Mouse (Mus musculus) intestine, embryonic 16.5 days (tissue): ENCODE results near the gene Grik3. TPM values are rescaled to one million over a fixed set of nuclear protein-coding genes. Genes with fewer than 3 reads are reported as not detected.

ENCODE experiments used
- ATAC-seq: fragments of 200-750 bp; cut with Nextera tagmentation; 2 replicates; pipeline ENCODE4 v1.8.0; 2017; ENCODE audit warnings: moderate TSS enrichment, moderate library complexity
- H3K27ac ChIP-seq: fragments of 300-500 bp; sonication (generic); 2 replicates; pipeline ENCODE4 v1.5.1; 2014; ENCODE audit warnings: mild to moderate bottlenecking, low read length
- H3K27me3 ChIP-seq: fragments of 300-500 bp; sonication (generic); replicated peaks from 2 replicates; pipeline ENCODE4 v1.6.1; 2014; ENCODE audit warnings: low read length, control low read depth, mixed read lengths; ENCODE audit not compliant: control insufficient read depth, insufficient read depth
- H3K36me3 ChIP-seq: fragments of 300-500 bp; sonication (generic); 2 replicates; pipeline ENCODE4 v1.6.1; 2014; ENCODE audit warnings: low read length, control low read depth; ENCODE audit not compliant: control insufficient read depth, insufficient read depth
- H3K4me1 ChIP-seq: fragments of 300-500 bp; sonication (generic); 2 replicates; pipeline ENCODE4 v1.6.1; 2014; ENCODE audit warnings: low read length, control low read depth, mixed read lengths; ENCODE audit not compliant: control insufficient read depth, insufficient read depth
- H3K4me2 ChIP-seq: fragments of 300-500 bp; sonication (generic); 2 replicates; pipeline ENCODE4 v1.6.1; 2014; ENCODE audit warnings: low read depth, low read length, control low read depth
- H3K4me3 ChIP-seq: fragments of 300-500 bp; sonication (generic); 2 replicates; pipeline ENCODE4 v1.5.1; 2014; ENCODE audit warnings: mild to moderate bottlenecking, low read length
- H3K9ac ChIP-seq: fragments of 300-500 bp; sonication (generic); 2 replicates; pipeline ENCODE4 v1.6.1; 2014; ENCODE audit warnings: low read depth, low read length
- H3K9me3 ChIP-seq: fragments of 300-500 bp; sonication (generic); 2 replicates; pipeline ENCODE4 v1.6.1; 2016; ENCODE audit warnings: low read length, control low read depth; ENCODE audit not compliant: control insufficient read depth
- WGBS: fragments of 180-500 bp; shearing (Covaris S2); extraction: QIAGEN DNeasy Blood & Tissue Kit; methylation state at CpG from one replicate; pipeline ENCODE4 v1.1.7; 2014; 5-methylcytosine and 5-hydroxymethylcytosine counted together
- polyA plus RNA-seq: library from polyadenylated mRNA; unstranded; fragments of >200 nt; fragmentation: Nextera tagmentation; extraction: Ambion mirVana; gene quantifications from 2 replicates; pipeline ENCODE4 v1.2.1, GENCODE M21; 2015

Gene Grik3
- polyA plus RNA-seq, 1 experiment from 2014 or later, result 0.16 TPM

DNA sequence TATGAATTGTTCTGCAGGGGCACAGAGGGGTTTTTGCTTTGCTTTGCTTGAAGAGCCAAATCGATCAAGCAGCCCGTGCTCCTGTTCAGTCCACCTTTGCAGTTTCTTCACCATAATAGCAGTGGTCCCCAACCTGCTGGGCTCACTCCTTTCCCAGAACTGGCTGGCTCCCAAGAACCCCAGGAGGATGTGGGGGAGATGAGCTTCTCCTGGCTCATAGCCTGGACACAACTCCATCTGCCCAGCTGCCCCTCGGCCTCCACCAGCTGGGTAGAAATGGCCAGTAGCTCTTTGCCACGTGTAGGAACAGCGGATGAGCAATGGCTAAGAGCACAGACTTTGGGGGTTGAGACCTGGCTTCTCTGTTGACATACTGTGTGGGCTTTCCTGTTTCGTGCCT lies 171.5 kb downstream of the Grik3 start:
- 82% methylated on average over 6 of the region's 6 CpGs for WGBS
- H3K4me2 ChIP-seq, result no peak overlapping the region
- H3K27ac ChIP-seq, result no peak overlapping the region
- no peak overlapping the region for H3K4me3 ChIP-seq
- H3K36me3 ChIP-seq, result no peaks in the 10 kb centered on the region
- H3K4me1 ChIP-seq, result no peaks in the 10 kb centered on the region
- ATAC-seq, result no peak
- H3K9me3 ChIP-seq, result no peaks in the 10 kb centered on the region
- no peaks in the 10 kb centered on the region for H3K27me3 ChIP-seq
- H3K9ac ChIP-seq, result no peak overlapping the region

DNA sequence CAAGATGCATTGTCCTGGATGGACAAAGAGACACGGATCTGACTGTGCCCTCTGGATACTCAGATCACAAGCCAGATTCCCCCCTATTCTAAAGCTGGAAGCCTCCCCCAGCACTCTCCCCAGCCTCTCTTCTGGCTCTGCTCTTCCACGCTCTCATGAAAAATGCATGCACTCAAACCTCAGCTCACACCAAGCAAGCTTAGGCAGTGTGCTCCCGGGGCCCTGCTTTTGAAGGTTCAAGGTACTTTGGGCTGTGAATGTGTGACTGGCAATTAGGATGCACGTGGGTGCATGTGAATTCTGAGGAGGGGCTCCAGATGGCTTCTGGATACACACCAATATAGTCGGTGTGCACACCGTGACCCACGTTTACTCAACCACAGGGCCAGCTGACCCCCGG lies 172.8 kb downstream of the Grik3 start:
- no peak for ATAC-seq
- no peak overlapping the region for H3K4me2 ChIP-seq
- no peak overlapping the region for H3K4me3 ChIP-seq
- WGBS, result 63% methylated on average over 8 of the region's 8 CpGs
- H3K27ac ChIP-seq, result no peak overlapping the region
- no peaks in the 10 kb centered on the region for H3K36me3 ChIP-seq
- H3K27me3 ChIP-seq, result no peaks in the 10 kb centered on the region
- no peak overlapping the region for H3K9ac ChIP-seq
- no peaks in the 10 kb centered on the region for H3K4me1 ChIP-seq
- H3K9me3 ChIP-seq, result no peaks in the 10 kb centered on the region

DNA sequence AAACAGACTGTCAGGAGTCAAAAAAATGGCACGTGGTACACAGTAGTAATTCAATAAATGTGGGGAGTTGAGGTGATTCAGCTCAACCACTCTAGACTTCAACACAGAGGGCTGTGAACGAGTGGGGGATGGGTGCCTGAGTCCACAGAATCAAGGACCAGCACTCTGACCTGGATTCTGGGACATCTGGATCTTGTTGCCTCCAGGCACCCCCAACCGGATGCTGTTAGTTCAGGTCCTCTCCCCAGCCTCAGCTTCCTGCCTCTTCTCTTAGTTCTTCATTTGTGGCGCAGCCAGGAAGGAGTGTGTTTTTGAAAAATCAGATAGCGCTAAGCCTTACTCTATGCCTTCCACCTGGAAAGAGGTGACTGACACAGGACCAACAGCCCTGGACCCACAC lies 175.5 kb downstream of the Grik3 start:
- Histone ChIP-seq H3K4me1 (no peaks in the 10 kb centered on the region), H3K36me3 (no peaks in the 10 kb centered on the region), H3K4me2 (no peak overlapping the region), H3K9me3 (no peaks in the 10 kb centered on the region), H3K27ac (no peak overlapping the region), H3K27me3 (no peaks in the 10 kb centered on the region), H3K4me3 (no peak overlapping the region), H3K9ac (no peak overlapping the region)
- ATAC-seq, result no peak
- WGBS, result 70% methylated on average over 5 of the region's 5 CpGs

DNA sequence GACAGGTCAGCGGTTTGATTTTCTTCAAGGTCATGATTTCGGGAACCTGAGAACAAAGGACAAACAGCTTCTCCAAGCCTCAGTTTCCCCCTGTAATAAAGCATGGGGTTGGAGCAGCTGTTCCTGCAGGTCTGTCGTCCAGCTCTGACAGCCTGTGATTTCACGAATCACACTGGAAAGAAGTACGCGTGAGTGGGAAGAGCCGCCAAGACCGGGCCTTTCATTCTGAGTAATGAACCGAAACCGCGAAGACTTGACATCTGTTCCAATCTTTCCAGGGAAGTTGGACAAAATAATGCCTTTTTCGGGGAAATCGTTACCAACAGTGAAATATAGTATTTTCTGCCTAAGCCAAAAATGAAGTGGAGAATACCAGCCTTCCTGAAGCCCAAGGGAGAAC lies 191.5 kb downstream of the Grik3 start:
- Histone ChIP-seq H3K4me1 (no peaks in the 10 kb centered on the region), H3K4me3 (no peak overlapping the region), H3K27me3 (no peaks in the 10 kb centered on the region), H3K4me2 (no peak overlapping the region), H3K9ac (no peak overlapping the region), H3K27ac (no peak overlapping the region), H3K36me3 (no peaks in the 10 kb centered on the region), H3K9me3 (no peaks in the 10 kb centered on the region)
- no peak for ATAC-seq
- WGBS, result 87% methylated on average over 13 of the region's 13 CpGs

DNA sequence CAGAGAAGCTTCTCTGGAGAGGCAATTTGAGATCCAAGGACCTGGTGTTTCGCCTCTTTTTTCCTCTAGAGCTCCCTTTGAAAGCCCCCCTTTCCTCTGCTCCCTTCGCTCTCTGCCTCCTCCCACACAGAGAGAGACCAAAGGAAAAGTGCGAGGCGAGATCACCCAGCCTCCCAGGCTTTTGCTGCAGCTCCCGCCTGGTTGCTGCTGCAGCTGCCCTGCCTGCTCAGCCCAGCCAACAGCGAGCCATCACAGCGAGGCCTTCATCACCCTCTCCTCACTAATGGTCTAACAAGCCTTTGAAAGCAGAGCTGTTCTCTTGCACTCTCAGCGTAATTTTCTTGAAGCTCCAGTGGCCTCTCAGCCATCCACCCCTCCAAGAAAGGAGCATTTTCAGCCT lies 196.6 kb downstream of the Grik3 start:
- no peak for ATAC-seq
- Histone ChIP-seq H3K9me3 (no peaks in the 10 kb centered on the region), H3K9ac (no peak overlapping the region), H3K4me3 (no peak overlapping the region), H3K36me3 (no peaks in the 10 kb centered on the region), H3K27me3 (no peaks in the 10 kb centered on the region), H3K4me2 (no peak overlapping the region), H3K4me1 (no peaks in the 10 kb centered on the region), H3K27ac (no peak overlapping the region)
- 39% methylated on average over 8 of the region's 8 CpGs for WGBS

DNA sequence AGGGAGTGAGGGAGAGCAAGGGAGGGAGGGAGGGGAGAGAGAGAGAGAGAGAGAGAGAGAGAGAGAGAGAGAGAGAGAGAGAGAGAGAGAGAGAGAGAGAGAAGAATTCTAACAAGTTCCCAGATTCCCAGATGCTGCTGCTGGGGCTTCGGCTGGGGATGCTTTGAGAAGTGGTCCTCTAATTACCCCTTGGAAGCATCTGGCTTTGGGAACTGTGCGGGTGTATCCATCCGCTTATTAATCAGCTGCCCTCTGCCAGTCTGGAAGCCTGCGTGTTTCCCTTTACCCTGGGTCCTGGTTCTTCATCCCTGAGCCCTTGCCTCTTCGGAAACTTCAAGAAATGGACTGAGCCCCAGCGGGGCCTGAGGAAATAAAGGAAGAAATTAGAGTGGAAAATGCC lies 204.9 kb downstream of the Grik3 start:
- no peak overlapping the region for H3K9ac ChIP-seq
- no peak overlapping the region for H3K4me2 ChIP-seq
- H3K4me1 ChIP-seq, result no peaks in the 10 kb centered on the region
- H3K9me3 ChIP-seq, result no peaks in the 10 kb centered on the region
- WGBS, result 55% methylated on average over 6 of the region's 6 CpGs
- H3K4me3 ChIP-seq, result no peak overlapping the region
- no peaks in the 10 kb centered on the region for H3K36me3 ChIP-seq
- H3K27ac ChIP-seq, result no peak overlapping the region
- ATAC-seq, result no peak
- H3K27me3 ChIP-seq, result peaks cover 6% of the 10 kb centered on the region; the same call in 1 of the 2 replicates

- no peak overlapping the region for H3K27ac ChIP-seq
- no peaks in the 10 kb centered on the region for H3K36me3 ChIP-seq
- no peak overlapping the region for H3K9ac ChIP-seq
- H3K27me3 ChIP-seq, result peaks cover 6% of the 10 kb centered on the region; the same call in 1 of the 2 replicates
- H3K9me3 ChIP-seq, result no peaks in the 10 kb centered on the region
- no peak overlapping the region for H3K4me3 ChIP-seq
- H3K4me1 ChIP-seq, result no peaks in the 10 kb centered on the region
- ATAC-seq, result no peak
- 27% methylated on average over 17 of the region's 18 CpGs for WGBS
- no peak overlapping the region for H3K4me2 ChIP-seq
Observed at GRCm38 (mm10) chr4:125696182-125696939, 205.9 kb downstream of the Grik3 start.

DNA sequence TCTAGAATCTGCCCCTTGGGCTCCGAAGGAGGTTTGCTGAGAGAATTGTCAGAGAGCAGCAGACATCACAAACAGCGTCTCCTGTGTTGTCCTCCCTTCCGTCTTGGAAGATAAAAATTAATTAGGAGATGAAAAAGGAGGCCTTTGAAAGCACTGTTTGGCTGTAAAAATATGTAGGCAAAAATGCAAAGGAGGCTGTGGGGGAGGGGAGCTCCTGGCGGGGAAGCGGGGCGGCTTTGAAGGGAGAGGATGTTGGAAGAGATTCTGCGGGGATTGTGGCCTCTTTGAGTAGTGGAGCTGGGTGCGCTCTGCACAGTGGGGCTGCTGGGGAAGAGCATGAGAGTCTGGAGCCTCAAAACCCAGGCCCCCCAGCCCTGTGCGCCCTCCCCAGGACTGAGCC lies 207.1 kb downstream of the Grik3 start:
- Histone ChIP-seq H3K9ac (no peak overlapping the region), H3K36me3 (no peaks in the 10 kb centered on the region), H3K4me2 (no peak overlapping the region), H3K9me3 (no peaks in the 10 kb centered on the region), H3K27ac (no peak overlapping the region), H3K27me3 (peaks cover 6% of the 10 kb centered on the region; the same call in 1 of the 2 replicates), H3K4me1 (no peaks in the 10 kb centered on the region), H3K4me3 (no peak overlapping the region)
- 29% methylated on average over 9 of the region's 9 CpGs for WGBS
- no peak for ATAC-seq

GRCm38 (mm10) chr4:125699056-125699455 lies 208.6 kb downstream of the Grik3 start:
- Histone ChIP-seq H3K9me3 (no peaks in the 10 kb centered on the region), H3K9ac (no peak overlapping the region), H3K4me2 (no peak overlapping the region), H3K36me3 (no peaks in the 10 kb centered on the region), H3K27me3 (peaks cover 6% of the 10 kb centered on the region; the same call in 1 of the 2 replicates), H3K4me3 (no peak overlapping the region), H3K27ac (no peak overlapping the region), H3K4me1 (no peaks in the 10 kb centered on the region)
- ATAC-seq, result no peak
- WGBS, result 87% methylated on average over 7 of the region's 7 CpGs

DNA sequence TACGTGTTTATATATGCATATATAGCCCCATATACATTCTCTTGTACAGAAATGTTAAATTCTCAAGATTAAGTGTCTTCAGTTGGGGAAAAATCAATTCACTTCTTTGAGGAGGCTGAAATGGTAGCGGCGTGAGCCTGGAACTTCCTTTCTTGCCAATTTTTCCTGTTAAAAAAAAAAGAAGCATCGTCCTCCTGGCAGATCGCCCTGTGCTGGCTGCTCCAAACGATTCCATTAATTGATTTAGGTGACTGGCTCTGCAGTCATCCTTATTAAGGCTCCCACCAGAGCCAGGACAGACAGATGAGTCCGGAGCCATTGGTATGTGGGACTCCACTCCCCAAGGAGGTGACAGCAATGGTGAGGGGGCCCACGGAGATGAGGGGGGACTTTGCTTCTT lies 209.8 kb downstream of the Grik3 start:
- 55% methylated on average over 8 of the region's 8 CpGs for WGBS
- no peak overlapping the region for H3K27ac ChIP-seq

More for the DNA sequence above, 209.8 kb downstream of the Grik3 start:
- H3K27me3 ChIP-seq, result peaks cover 6% of the 10 kb centered on the region; the same call in 1 of the 2 replicates
- H3K36me3 ChIP-seq, result no peaks in the 10 kb centered on the region
- H3K4me2 ChIP-seq, result no peak overlapping the region
- ATAC-seq, result no peak
- no peaks in the 10 kb centered on the region for H3K4me1 ChIP-seq
- no peaks in the 10 kb centered on the region for H3K9me3 ChIP-seq
- H3K4me3 ChIP-seq, result no peak overlapping the region
- no peak overlapping the region for H3K9ac ChIP-seq
